8 mouse cellular contexts compared by ENCODE assay signal in genomic region chr7:44901230-44901722, GRCm38 (mm10). TPM values are rescaled to one million over a fixed set of nuclear protein-coding genes. Genes with fewer than 3 reads are reported as not detected.
DNase-seq lines count a peak whose midpoint lies in the region; ATAC-seq and TF ChIP-seq lines count a peak whose summit lies in the region.

No protein-coding gene starts in this region.

- peak overlapping the region; percentile 63; the same call in 1 of the 2 replicates for H3K27ac ChIP-seq in layer of hippocampus, adult 2 months
- 0 out of 2 replicates have a peak overlapping the region, but pooled peaks have one; percentile 39 for H3K27ac ChIP-seq in hindbrain, embryonic 11.5 days (ENCODE audit: low read depth, low read length)
- peak overlapping the region; percentile 49 for H3K27ac ChIP-seq in liver, embryonic 12.5 days

- peak in 1 of 2 experiments; percentile 18 for DNase-seq in layer of hippocampus, adult 2 months (ENCODE audit: low spot score in 2 of 2)
- DNase-seq in layer of hippocampus, postnatal 14 days (ENCODE audit: low spot score in 2 of 2), result no peak
- peak; percentile 74 for DNase-seq in hindbrain, embryonic 11.5 days (ENCODE audit: low spot score)
- DNase-seq in naive thymus-derived CD4-positive, alpha-beta T cell, adult 2 months (ENCODE audit: low read depth), result peak; percentile 91
- no peak for DNase-seq in cerebellum, postnatal 14 days
- DNase-seq in urinary bladder, postnatal 36 days (ENCODE audit: low spot score in 2 of 2), result no peak

- peak; percentile 60 for ATAC-seq in common myeloid progenitor, adult 5-6 weeks (replicated peaks; ENCODE audit: low read depth, poor library complexity, severe bottlenecking)
- ATAC-seq in hindbrain, embryonic 11.5 days (ENCODE audit: low FRiP score), result peak; percentile 33; the same call in 1 of the 2 replicates
- peak; percentile 46; the same call in 1 of the 2 replicates for ATAC-seq in liver, embryonic 12.5 days

- peaks cover 6% of the 10 kb centered on the region; the same call in 1 of the 2 replicates for H3K36me3 ChIP-seq in hindbrain, embryonic 11.5 days (ENCODE audit: control insufficient read depth, insufficient read depth, low read length)
- peaks cover 79% of the 10 kb centered on the region for H3K36me3 ChIP-seq in liver, embryonic 12.5 days

- no peak overlapping the region for H3K4me3 ChIP-seq in layer of hippocampus, adult 2 months
- H3K4me3 ChIP-seq in hindbrain, embryonic 11.5 days (ENCODE audit: low read depth, low read length), result 0 out of 2 replicates have a peak overlapping the region, but pooled peaks have one; percentile 14
- peak overlapping the region; percentile 33 for H3K4me3 ChIP-seq in liver, embryonic 12.5 days

- H3K4me2 ChIP-seq in hindbrain, embryonic 11.5 days (replicated peaks; ENCODE audit: low read depth, low read length), result peak overlapping the region; percentile 29
- peak overlapping the region; percentile 62 for H3K4me2 ChIP-seq in liver, embryonic 12.5 days

- H3K9ac ChIP-seq in hindbrain, embryonic 11.5 days (ENCODE audit: low read depth, low read length), result no peak overlapping the region; the same call in 1 of the 2 replicates
- no peak overlapping the region for H3K9ac ChIP-seq in liver, embryonic 12.5 days

- no peaks in the 10 kb centered on the region for H3K9me3 ChIP-seq in hindbrain, embryonic 11.5 days (ENCODE audit: control insufficient read depth, low read length)
- no peaks in the 10 kb centered on the region for H3K9me3 ChIP-seq in liver, embryonic 12.5 days (replicated peaks)

- H3K27me3 ChIP-seq in hindbrain, embryonic 11.5 days (ENCODE audit: control insufficient read depth, insufficient read depth, low read length), result no peaks in the 10 kb centered on the region
- H3K27me3 ChIP-seq in liver, embryonic 12.5 days (replicated peaks), result no peaks in the 10 kb centered on the region

- H3K4me1 ChIP-seq in hindbrain, embryonic 11.5 days (replicated peaks; ENCODE audit: control insufficient read depth, insufficient read depth, low read length), result peaks cover 7% of the 10 kb centered on the region
- peaks cover 62% of the 10 kb centered on the region for H3K4me1 ChIP-seq in liver, embryonic 12.5 days

- TF ChIP-seq CTCF in layer of hippocampus, adult 2 months (conservative IDR thresholded peaks at IDR 0.05), result peak; percentile 62

- WGBS in hindbrain, embryonic 11.5 days, result 20% methylated on average over 21 of the region's 21 CpGs
- 19% methylated on average over 21 of the region's 21 CpGs for WGBS in liver, embryonic 12.5 days (ENCODE audit: insufficient replicate concordance)

RNA-seq across cellular contexts. Expression of gene Fuz, which starts 5.4 kb away (rescaled TPM):
- total RNA-seq in layer of hippocampus, adult 2 months (2021), result 10 to 100 TPM; 21.6 to 24.8 TPM
- total RNA-seq in layer of hippocampus, postnatal 14 days (2021), result 10 to 100 TPM; 21.0 to 21.4 TPM
- total RNA-seq in common myeloid progenitor, adult 5-6 weeks (2017), result 14.7 and 28.1 TPM in 2 replicates
- 13.9 and 18.7 TPM in 2 replicates for polyA plus RNA-seq in hindbrain, embryonic 11.5 days (2014; fragmentation: Nextera tagmentation; extraction: Ambion mirVana)
- 9.0 and 11.4 TPM in 2 replicates for polyA plus RNA-seq in liver, embryonic 12.5 days (2016; fragmentation: Nextera tagmentation; extraction: Ambion mirVana)

RNA-seq across cellular contexts. Expression of gene Med25, which starts 8.8 kb away (rescaled TPM):
- total RNA-seq in layer of hippocampus, adult 2 months (2021), result 100 to 1,000 TPM; 103 to 107 TPM
- 100 to 1,000 TPM; 106 to 111 TPM for total RNA-seq in layer of hippocampus, postnatal 14 days (2021)
- 12.3 and 13.3 TPM in 2 replicates for total RNA-seq in common myeloid progenitor, adult 5-6 weeks (2017)
- 72.7 and 76.2 TPM in 2 replicates for polyA plus RNA-seq in hindbrain, embryonic 11.5 days (2014; fragmentation: Nextera tagmentation; extraction: Ambion mirVana)
- 60.4 and 61.0 TPM in 2 replicates for polyA plus RNA-seq in liver, embryonic 12.5 days (2016; fragmentation: Nextera tagmentation; extraction: Ambion mirVana)

RNA-seq across cellular contexts. Expression of gene Ap2a1, which starts 28.0 kb away (rescaled TPM):
- total RNA-seq in layer of hippocampus, adult 2 months (2021), result 100 to 1,000 TPM; 298 to 305 TPM
- 100 to 1,000 TPM; 310 to 327 TPM for total RNA-seq in layer of hippocampus, postnatal 14 days (2021)
- total RNA-seq in common myeloid progenitor, adult 5-6 weeks (2017), result 22.4 and 31.1 TPM in 2 replicates
- polyA plus RNA-seq in hindbrain, embryonic 11.5 days (2014; fragmentation: Nextera tagmentation; extraction: Ambion mirVana), result 82.7 and 85.0 TPM in 2 replicates
- polyA plus RNA-seq in liver, embryonic 12.5 days (2016; fragmentation: Nextera tagmentation; extraction: Ambion mirVana), result 85.1 and 86.5 TPM in 2 replicates

RNA-seq across cellular contexts. Expression of gene Ptov1, which starts 31.7 kb away (rescaled TPM):
- 100 to 1,000 TPM; 321 to 335 TPM for total RNA-seq in layer of hippocampus, adult 2 months (2021)
- 100 to 1,000 TPM; 272 to 295 TPM for total RNA-seq in layer of hippocampus, postnatal 14 days (2021)
- 31.7 and 39.4 TPM in 2 replicates for total RNA-seq in common myeloid progenitor, adult 5-6 weeks (2017)
- 314 and 331 TPM in 2 replicates for polyA plus RNA-seq in hindbrain, embryonic 11.5 days (2014; fragmentation: Nextera tagmentation; extraction: Ambion mirVana)
- polyA plus RNA-seq in liver, embryonic 12.5 days (2016; fragmentation: Nextera tagmentation; extraction: Ambion mirVana), result 114 and 121 TPM in 2 replicates

RNA-seq across cellular contexts. Expression of gene Tsks, which starts 41.7 kb away (rescaled TPM):
- 1 to 10 TPM; 1.3 to 2.0 TPM for total RNA-seq in layer of hippocampus, adult 2 months (2021)
- under 1 TPM in 1 of 2 experiments, not detected in 1; 0.69 TPM for total RNA-seq in layer of hippocampus, postnatal 14 days (2021)
- not detected in 2 replicates for total RNA-seq in common myeloid progenitor, adult 5-6 weeks (2017)
- 0.09 and 0.14 TPM in 2 replicates for polyA plus RNA-seq in hindbrain, embryonic 11.5 days (2014; fragmentation: Nextera tagmentation; extraction: Ambion mirVana)
- 0.33 TPM in 1 of 2 replicates, not detected in the other for polyA plus RNA-seq in liver, embryonic 12.5 days (2016; fragmentation: Nextera tagmentation; extraction: Ambion mirVana)

Comparison
In these comparisons a context has a peak if more than half of its experiments do, and no peak if none do; other contexts are left out.
1. DNase-seq: peak in hindbrain, embryonic 11.5 days (single experiment) and naive thymus-derived CD4-positive, alpha-beta T cell, adult 2 months (single experiment); none in layer of hippocampus, postnatal 14 days (0 of 2), cerebellum, postnatal 14 days (0 of 2) and urinary bladder, postnatal 36 days (0 of 2).
2. Peak in every context shown above with its lines, with median percentiles within 50 percentile points of each other: H3K27ac ChIP-seq and ATAC-seq.